Mouse (Mus musculus) granulocyte monocyte progenitor cell, adult 5-6 weeks (primary cell): ENCODE data around the gene Sohlh2. TPM values are rescaled to one million over a fixed set of nuclear protein-coding genes. Genes with fewer than 3 reads are reported as not detected.
"Not testable (repeated sequence)": the region's sequence is repeated elsewhere in the genome, so short reads cannot be mapped to it uniquely, and the experiment has no call there.

Experiments used
- ATAC-seq: replicated peaks from 2 replicates; pipeline ENCODE4 v1.8.0; 2016; ENCODE audit warnings: mild to moderate bottlenecking, moderate TSS enrichment, inconsistent platforms; ENCODE audit not compliant: poor library complexity, severe bottlenecking
- total RNA-seq, 2 experiments: library from RNA; stranded (forward) in 1 of 2; stranded (reverse) in 1 of 2; fragments of 200-712, 200-1000 nt in 1 of 2; fragments of >200 nt in 1 of 2; fragmentation: Nextera tagmentation in 1 of 2; gene quantifications; 2 replicates each; pipeline ENCODE4 v1.2.3; 2014 to 2017

Gene Sohlh2
- total RNA-seq, 2 experiments from 2014 or later = not detected

GRCm38 (mm10) chr3:55203621-55204020 is 21.8 kb downstream of the Sohlh2 start:
- ATAC-seq = not testable (repeated sequence)

- no peak for ATAC-seq
Observed at GRCm38 (mm10) chr3:55206413-55206812, 24.6 kb downstream of the Sohlh2 start.

- no peak for ATAC-seq
Observed at GRCm38 (mm10) chr3:55207665-55208064, 25.8 kb downstream of the Sohlh2 start.

- ATAC-seq = no peak
Observed at GRCm38 (mm10) chr3:55212254-55212653, 30.4 kb downstream of the Sohlh2 start.

- ATAC-seq = no peak
Observed at GRCm38 (mm10) chr3:55213785-55214184, 32.0 kb downstream of the Sohlh2 start.

- ATAC-seq = no peak
Observed at GRCm38 (mm10) chr3:55214413-55214812, 32.6 kb downstream of the Sohlh2 start.

- no peak for ATAC-seq
Observed at GRCm38 (mm10) chr3:55222502-55222901, 40.7 kb downstream of the Sohlh2 start.

GRCm38 (mm10) chr3:55223862-55224261 is 42.0 kb downstream of the Sohlh2 start:
- ATAC-seq = no peak

- peak; percentile 84 for ATAC-seq
Observed at GRCm38 (mm10) chr3:55226501-55227213, 44.8 kb downstream of the Sohlh2 start.

- peak; percentile 33; the same call in 1 of the 2 replicates for ATAC-seq
Observed at GRCm38 (mm10) chr3:55227214-55227581, 45.4 kb downstream of the Sohlh2 start.

GRCm38 (mm10) chr3:55241730-55242421 is 60.0 kb downstream of the Sohlh2 start, which contains the start of gene Dclk1:
Dclk1 (plus strand) TSS chr3:55242364.
- ATAC-seq = no peak

- ATAC-seq = peak; percentile 27; the same call in 1 of the 2 replicates
Observed at GRCm38 (mm10) chr3:55242422-55243055, 60.7 kb downstream of the Sohlh2 start.

- ATAC-seq = no peak
Observed at GRCm38 (mm10) chr3:55243056-55243471, 61.2 kb downstream of the Sohlh2 start.

GRCm38 (mm10) chr3:55244087-55244486 is 62.3 kb downstream of the Sohlh2 start:
- no peak for ATAC-seq

- no peak for ATAC-seq
Observed at GRCm38 (mm10) chr3:55246618-55247272, 64.9 kb downstream of the Sohlh2 start.

GRCm38 (mm10) chr3:55248048-55248447 is 66.2 kb downstream of the Sohlh2 start:
- no peak for ATAC-seq

GRCm38 (mm10) chr3:55248508-55248907 is 66.7 kb downstream of the Sohlh2 start:
- no peak for ATAC-seq

- no peak for ATAC-seq
Observed at GRCm38 (mm10) chr3:55250631-55251030, 68.8 kb downstream of the Sohlh2 start.
